Mouse (Mus musculus) T-helper 2 cell (primary cell): Measurements from ENCODE around the gene Pef1.

ENCODE experiments used
- in situ Hi-C: fragments of 300-600 bp; cut with MboI, MseI; formaldehyde crosslinking; loops from one replicate; pipeline ENCODE4 v1.15.1; 2025; ENCODE audit warnings: high pct_unique_total_duplicates

Pef1 gene

GRCm38 (mm10) chr4:130095137-130095536 is 7.2 kb upstream of the Pef1 start:
- in situ Hi-C loops, result no loop called here

GRCm38 (mm10) chr4:130101183-130101582 is 1.2 kb upstream of the Pef1 start:
- in situ Hi-C loops, result no loop called here

- in situ Hi-C loops, result no loop called here
Measured at GRCm38 (mm10) chr4:130103632-130104031, 1.3 kb downstream of the Pef1 start.

- in situ Hi-C loops, result no loop called here
Measured at GRCm38 (mm10) chr4:130104584-130104983, 2.2 kb downstream of the Pef1 start.

- in situ Hi-C loops, result no loop called here
Measured at GRCm38 (mm10) chr4:130107065-130107443, 4.7 kb downstream of the Pef1 start.

GRCm38 (mm10) chr4:130107444-130108131 is 5.2 kb downstream of the Pef1 start:
- in situ Hi-C loops, result no loop called here

- in situ Hi-C loops, result no loop called here
Measured at GRCm38 (mm10) chr4:130108929-130109328, 6.6 kb downstream of the Pef1 start.

GRCm38 (mm10) chr4:130109666-130110065 is 7.3 kb downstream of the Pef1 start:
- in situ Hi-C loops, result no loop called here

- in situ Hi-C loops, result no loop called here
Measured at GRCm38 (mm10) chr4:130110091-130110490, 7.7 kb downstream of the Pef1 start.

GRCm38 (mm10) chr4:130112299-130112698 is 9.9 kb downstream of the Pef1 start:
- in situ Hi-C loops, result no loop called here

GRCm38 (mm10) chr4:130112732-130113131 is 10.4 kb downstream of the Pef1 start:
- in situ Hi-C loops, result no loop called here

- in situ Hi-C loops, result no loop called here
Measured at GRCm38 (mm10) chr4:130120752-130121151, 18.4 kb downstream of the Pef1 start.

GRCm38 (mm10) chr4:130121560-130121959 is 19.2 kb downstream of the Pef1 start:
- in situ Hi-C loops, result no loop called here

GRCm38 (mm10) chr4:130123020-130123419 is 20.7 kb downstream of the Pef1 start:
- in situ Hi-C loops, result no loop called here

GRCm38 (mm10) chr4:130124110-130124509 is 21.8 kb downstream of the Pef1 start:
- in situ Hi-C loops, result no loop called here

GRCm38 (mm10) chr4:130125164-130125563 is 22.8 kb downstream of the Pef1 start:
- in situ Hi-C loops, result loop anchor here (5.0 kb wide), 1 partner anchor 512 kb away; no protein-coding TSS in a partner anchor

- in situ Hi-C loops, result loop anchor here (5.0 kb wide), 1 partner anchor 511 kb away; no protein-coding TSS in a partner anchor
Measured at GRCm38 (mm10) chr4:130125935-130126334, 23.6 kb downstream of the Pef1 start.

GRCm38 (mm10) chr4:130128907-130129306 is 26.5 kb downstream of the Pef1 start:
- in situ Hi-C loops, result loop anchor here (5.0 kb wide), 1 partner anchor 508 kb away; no protein-coding TSS in a partner anchor

- in situ Hi-C loops, result no loop called here
Measured at GRCm38 (mm10) chr4:130130082-130130481, 27.7 kb downstream of the Pef1 start.

- in situ Hi-C loops, result no loop called here
Measured at GRCm38 (mm10) chr4:130130641-130131350, 28.4 kb downstream of the Pef1 start.

GRCm38 (mm10) chr4:130131448-130132105 is 29.2 kb downstream of the Pef1 start:
- in situ Hi-C loops, result no loop called here

GRCm38 (mm10) chr4:130133399-130133798 is 31.0 kb downstream of the Pef1 start:
- in situ Hi-C loops, result no loop called here
